Mouse (Mus musculus): ENCODE data around the gene Nsg2.

DNA sequence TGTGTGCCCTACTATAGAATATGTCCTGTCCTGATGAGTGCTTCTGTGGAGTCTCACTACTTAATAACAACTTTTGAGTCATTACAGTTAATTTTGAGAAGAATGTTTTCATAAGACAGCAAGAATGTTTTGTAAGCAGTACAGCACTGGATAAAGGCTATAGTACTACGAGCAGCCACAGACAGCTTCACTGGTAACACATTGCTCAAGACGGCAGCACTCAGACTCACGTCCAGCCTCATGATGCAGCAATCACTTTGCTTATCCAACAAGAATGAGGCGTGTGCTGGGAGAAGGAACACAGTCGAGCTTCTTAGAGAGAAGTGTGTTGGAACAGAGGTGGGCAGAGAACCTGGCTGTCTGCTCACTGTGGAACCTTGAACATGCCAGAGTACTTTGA is 24.1 kb upstream of the Nsg2 start:
- TF ChIP-seq POLR2A (IDR thresholded peaks at IDR 0.05; ENCODE audit: control insufficient read depth, extremely low read depth, insufficient read depth, low read length, poor library complexity) (no peak), CTCF (IDR thresholded peaks at IDR 0.05; ENCODE audit: borderline replicate concordance, control insufficient read depth, extremely low read depth, insufficient read depth, low read length, poor library complexity) (no peak)
